Mouse (Mus musculus): ENCODE data around the gene Map7.

Gene Map7

GRCm38 (mm10) chr10:20148130-20148772 lies at the start of gene Map7:
Gene Map7 (plus strand): TSS chr10:20148471.
- no peak for DNase-seq (ENCODE audit: extremely low read depth, insufficient read length, low spot score)

GRCm38 (mm10) chr10:20101456-20101855 lies 46.8 kb upstream of the Map7 start:
- no peak for DNase-seq (ENCODE audit: extremely low read depth, insufficient read length, low spot score)

GRCm38 (mm10) chr10:20104271-20104931 lies 43.9 kb upstream of the Map7 start:
- peak; percentile 73 for DNase-seq (ENCODE audit: extremely low read depth, insufficient read length, low spot score)

GRCm38 (mm10) chr10:20105575-20105974 lies 42.7 kb upstream of the Map7 start:
- peak; percentile 26 for DNase-seq (ENCODE audit: extremely low read depth, insufficient read length, low spot score)

GRCm38 (mm10) chr10:20107031-20107430 lies 41.2 kb upstream of the Map7 start:
- DNase-seq (ENCODE audit: extremely low read depth, insufficient read length, low spot score) = no peak

GRCm38 (mm10) chr10:20111508-20111907 lies 36.8 kb upstream of the Map7 start:
- DNase-seq (ENCODE audit: extremely low read depth, insufficient read length, low spot score) = no peak

GRCm38 (mm10) chr10:20112026-20112973 lies 36.0 kb upstream of the Map7 start:
- DNase-seq (ENCODE audit: extremely low read depth, insufficient read length, low spot score) = no peak

GRCm38 (mm10) chr10:20119504-20120425 lies 28.5 kb upstream of the Map7 start:
- peak; percentile 34 for DNase-seq (ENCODE audit: extremely low read depth, insufficient read length, low spot score)

- DNase-seq (ENCODE audit: extremely low read depth, insufficient read length, low spot score) = no peak
Observed at GRCm38 (mm10) chr10:20121981-20122380, 26.3 kb upstream of the Map7 start.

- peak; percentile 61 for DNase-seq (ENCODE audit: extremely low read depth, insufficient read length, low spot score)
Observed at GRCm38 (mm10) chr10:20123401-20123800, 24.9 kb upstream of the Map7 start.

GRCm38 (mm10) chr10:20124576-20124975 lies 23.7 kb upstream of the Map7 start:
- DNase-seq (ENCODE audit: extremely low read depth, insufficient read length, low spot score) = no peak

GRCm38 (mm10) chr10:20125226-20125625 lies 23.0 kb upstream of the Map7 start:
- no peak for DNase-seq (ENCODE audit: extremely low read depth, insufficient read length, low spot score)

- DNase-seq (ENCODE audit: extremely low read depth, insufficient read length, low spot score) = no peak
Observed at GRCm38 (mm10) chr10:20132933-20133652, 15.2 kb upstream of the Map7 start.

GRCm38 (mm10) chr10:20135350-20136058 lies 12.8 kb upstream of the Map7 start:
- DNase-seq (ENCODE audit: extremely low read depth, insufficient read length, low spot score) = no peak

GRCm38 (mm10) chr10:20136505-20136904 lies 11.8 kb upstream of the Map7 start:
- no peak for DNase-seq (ENCODE audit: extremely low read depth, insufficient read length, low spot score)

GRCm38 (mm10) chr10:20141376-20141775 lies 6.9 kb upstream of the Map7 start:
- DNase-seq (ENCODE audit: extremely low read depth, insufficient read length, low spot score) = no peak

- DNase-seq (ENCODE audit: extremely low read depth, insufficient read length, low spot score) = no peak
Observed at GRCm38 (mm10) chr10:20148773-20149120, 476 bp downstream of the Map7 start.

GRCm38 (mm10) chr10:20149121-20149834 lies 1.0 kb downstream of the Map7 start:
- no peak for DNase-seq (ENCODE audit: extremely low read depth, insufficient read length, low spot score)
